Mouse (Mus musculus) lung, embryonic 16.5 days (tissue): ENCODE measurements around the gene Elf2. TPM values are rescaled to one million over a fixed set of nuclear protein-coding genes. Genes with fewer than 3 reads are reported as not detected.

Experiments
- ATAC-seq: fragments of 200-750 bp; cut with Nextera tagmentation; 2 replicates; pipeline ENCODE4 v1.8.0; 2017; ENCODE audit warnings: low read depth, mild to moderate bottlenecking, moderate library complexity
- H3K27ac ChIP-seq: fragments of 300-500 bp; sonication (generic); 2 replicates; pipeline ENCODE4 v1.5.1; 2014; ENCODE audit warnings: mild to moderate bottlenecking, control low read depth, low read length
- H3K27me3 ChIP-seq: fragments of 300-500 bp; sonication (generic); 2 replicates; pipeline ENCODE4 v1.6.1; 2014; ENCODE audit warnings: low read depth, low read length, mixed read lengths; ENCODE audit not compliant: control insufficient read depth, insufficient read depth
- H3K36me3 ChIP-seq: fragments of 300-500 bp; sonication (generic); 2 replicates; pipeline ENCODE4 v1.6.1; 2014; ENCODE audit warnings: low read length; ENCODE audit not compliant: control insufficient read depth, insufficient read depth
- H3K4me1 ChIP-seq: fragments of 300-500 bp; sonication (generic); replicated peaks from 2 replicates; pipeline ENCODE4 v1.6.1; 2014; ENCODE audit warnings: low read length, mixed read lengths; ENCODE audit not compliant: control insufficient read depth, insufficient read depth
- H3K4me2 ChIP-seq: fragments of 300-500 bp; sonication (generic); 2 replicates; pipeline ENCODE4 v1.6.1; 2014; ENCODE audit warnings: low read depth, low read length, control low read depth
- H3K4me3 ChIP-seq: fragments of 300-500 bp; sonication (generic); 2 replicates; pipeline ENCODE4 v1.5.1; 2014; ENCODE audit warnings: mild to moderate bottlenecking, low read length, control low read depth
- H3K9ac ChIP-seq: fragments of 300-500 bp; sonication (generic); 2 replicates; pipeline ENCODE4 v1.6.1; 2014; ENCODE audit warnings: low read length, control low read depth
- H3K9me3 ChIP-seq: fragments of 300-500 bp; sonication (generic); 2 replicates; pipeline ENCODE4 v1.6.1; 2016; ENCODE audit warnings: low read length; ENCODE audit not compliant: control insufficient read depth
- WGBS: fragments of 180-500 bp; shearing (Covaris S2); extraction: QIAGEN DNeasy Blood & Tissue Kit; methylation state at CpG from one replicate; pipeline ENCODE4 v1.1.7; 2014; 5-methylcytosine and 5-hydroxymethylcytosine counted together
- polyA plus RNA-seq: library from polyadenylated mRNA; unstranded; fragments of >200 nt; fragmentation: Nextera tagmentation; extraction: Ambion mirVana; gene quantifications from 2 replicates; pipeline ENCODE4 v1.2.1, GENCODE M21; 2015

Elf2 gene
- polyA plus RNA-seq, 1 experiment from 2014 or later: 68.4 TPM

DNA sequence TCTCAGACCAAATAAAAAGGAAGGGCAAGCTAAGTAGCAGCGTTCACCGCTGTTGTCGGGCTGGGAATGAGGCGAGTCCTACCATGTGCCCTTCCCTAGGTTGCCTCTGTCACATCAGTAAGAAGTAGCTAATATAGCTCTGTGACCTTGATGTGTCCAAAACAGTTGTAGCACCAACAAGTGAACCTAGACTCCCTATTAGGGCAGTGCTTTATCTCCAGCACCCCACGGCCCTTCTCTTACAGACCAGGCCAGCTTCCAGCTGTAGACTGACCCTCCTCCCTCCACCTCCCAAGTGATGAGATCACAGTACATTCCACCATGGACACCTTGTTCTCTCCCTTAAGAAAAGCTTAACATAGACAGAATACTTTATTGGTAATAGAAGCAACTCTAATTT lies 82.4 kb downstream of the Elf2 start:
- Histone ChIP-seq H3K27me3 (no peaks in the 10 kb centered on the region), H3K9me3 (no peaks in the 10 kb centered on the region), H3K4me2 (no peak overlapping the region), H3K9ac (no peak overlapping the region), H3K36me3 (peaks cover 49% of the 10 kb centered on the region), H3K4me1 (no peaks in the 10 kb centered on the region), H3K4me3 (no peak overlapping the region), H3K27ac (no peak overlapping the region)
- 90% methylated on average over 5 of the region's 5 CpGs for WGBS
- ATAC-seq: no peak

DNA sequence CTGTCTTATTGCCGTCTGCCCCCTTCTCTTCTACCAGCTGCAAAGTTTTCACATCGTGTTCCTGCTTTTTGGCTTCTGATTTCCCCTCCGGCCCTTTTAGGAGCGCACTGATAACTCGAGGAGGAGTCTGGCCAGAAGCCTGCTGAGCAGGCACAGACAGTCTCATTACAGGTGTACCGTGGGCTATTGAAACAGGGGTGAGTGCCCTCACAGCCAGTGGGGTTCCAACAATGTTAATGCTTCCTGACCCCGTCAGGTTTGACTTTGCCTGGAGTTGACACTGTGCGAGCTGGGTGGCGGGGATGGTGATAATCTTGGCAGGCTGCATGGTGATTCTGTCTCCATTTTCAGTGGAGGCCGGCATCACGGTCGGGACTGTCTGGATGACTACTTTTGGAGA lies 84.0 kb downstream of the Elf2 start:
- no peak for ATAC-seq
- Histone ChIP-seq H3K9me3 (no peaks in the 10 kb centered on the region), H3K36me3 (peaks cover 50% of the 10 kb centered on the region), H3K27ac (no peak overlapping the region), H3K27me3 (no peaks in the 10 kb centered on the region), H3K4me2 (no peak overlapping the region), H3K4me3 (no peak overlapping the region), H3K4me1 (no peaks in the 10 kb centered on the region), H3K9ac (no peak overlapping the region)
- 88% methylated on average over 12 of the region's 12 CpGs for WGBS

DNA sequence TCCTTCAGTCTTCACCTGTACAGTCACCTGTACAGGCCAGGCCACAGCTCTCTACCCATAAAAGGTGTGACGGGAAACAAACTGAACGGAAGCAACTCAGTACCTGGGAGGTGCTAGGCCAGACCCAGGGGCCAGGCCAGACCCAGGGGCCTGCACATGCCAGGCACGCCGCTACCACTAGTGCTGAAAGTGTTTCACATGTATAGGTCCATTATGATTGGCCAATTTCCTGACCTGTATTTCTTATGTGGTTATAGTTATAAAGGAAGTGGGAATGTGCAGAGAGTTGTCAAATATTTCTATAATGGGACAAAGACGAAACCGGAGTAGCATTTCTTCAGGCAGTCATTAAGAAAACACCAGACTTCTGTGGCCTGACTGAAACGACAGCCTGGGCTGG lies 85.7 kb downstream of the Elf2 start:
- H3K27ac ChIP-seq: no peak overlapping the region

DNA sequence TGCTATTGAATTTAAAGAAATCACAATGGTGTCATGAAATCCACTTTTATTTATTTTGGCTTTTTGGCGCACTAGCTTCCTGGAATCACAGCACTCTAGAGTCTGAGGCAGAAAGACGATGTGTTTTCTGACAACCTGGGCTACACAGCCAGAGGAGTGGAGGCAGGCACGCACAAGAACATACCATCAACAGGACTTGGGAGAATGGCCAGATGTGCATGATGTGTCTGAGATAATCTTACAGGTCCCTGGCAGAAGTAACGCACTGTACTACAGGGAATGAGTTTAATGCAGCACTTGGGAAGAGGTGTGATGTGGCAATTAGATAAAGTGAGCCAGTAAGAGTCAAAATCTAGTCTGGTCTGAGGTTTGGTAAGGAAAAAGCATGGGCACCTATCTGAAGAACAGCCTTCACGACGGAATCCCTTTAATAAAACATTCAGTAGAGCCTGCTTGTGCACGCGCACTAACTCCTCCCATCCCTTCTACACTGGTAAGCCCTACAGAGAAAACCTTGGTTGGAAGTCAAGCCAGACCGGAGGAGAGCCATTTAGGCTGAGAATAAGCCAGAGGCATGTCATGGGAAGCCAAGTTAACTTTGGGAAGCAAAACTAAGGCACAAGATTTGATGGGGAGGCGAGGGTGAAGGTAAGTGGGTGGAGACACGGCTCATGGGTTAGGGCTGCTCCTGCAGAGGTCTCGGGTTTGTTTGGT lies 87.6 kb downstream of the Elf2 start:
- no peak overlapping the region for H3K4me3 ChIP-seq
- H3K27ac ChIP-seq: no peak overlapping the region
- H3K4me2 ChIP-seq: no peak overlapping the region
- no peaks in the 10 kb centered on the region for H3K27me3 ChIP-seq
- H3K4me1 ChIP-seq: 0 out of 2 replicates have a peak, but pooled peaks cover 2% of the 10 kb centered on the region
- H3K9me3 ChIP-seq: no peaks in the 10 kb centered on the region
- H3K9ac ChIP-seq: no peak overlapping the region
- peaks cover 33% of the 10 kb centered on the region for H3K36me3 ChIP-seq
- ATAC-seq: no peak
- 85% methylated on average over 12 of the region's 12 CpGs for WGBS

More for the DNA sequence above, 85.7 kb downstream of the Elf2 start:
- Histone ChIP-seq H3K4me3 (no peak overlapping the region), H3K9ac (no peak overlapping the region), H3K27me3 (no peaks in the 10 kb centered on the region), H3K36me3 (peaks cover 43% of the 10 kb centered on the region), H3K4me1 (no peaks in the 10 kb centered on the region), H3K9me3 (no peaks in the 10 kb centered on the region), H3K4me2 (no peak overlapping the region)
- ATAC-seq: no peak
- 88% methylated on average over 7 of the region's 7 CpGs for WGBS

DNA sequence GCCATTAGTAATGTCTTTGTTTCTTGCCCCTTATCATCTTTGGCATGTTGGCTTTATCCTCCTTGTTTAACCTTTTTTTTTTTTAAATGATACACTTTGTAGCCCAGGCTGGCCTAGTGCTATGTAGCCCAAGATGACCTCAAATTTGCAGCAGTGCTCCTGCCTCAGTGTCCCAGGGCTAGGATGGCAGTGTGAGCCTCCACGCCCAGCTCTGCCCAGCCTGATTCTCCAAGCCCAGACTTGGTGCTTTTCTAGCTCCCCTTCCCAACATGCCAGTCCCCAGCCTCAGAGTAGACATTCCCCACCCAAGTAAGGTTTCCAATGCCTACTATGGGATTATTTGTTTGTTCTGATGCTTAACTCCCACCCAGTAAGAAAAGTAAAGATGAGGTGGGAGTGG lies 88.2 kb downstream of the Elf2 start:
- Histone ChIP-seq H3K27ac (no peak overlapping the region), H3K4me1 (0 out of 2 replicates have a peak, but pooled peaks cover 4% of the 10 kb centered on the region), H3K9me3 (no peaks in the 10 kb centered on the region), H3K9ac (no peak overlapping the region), H3K4me2 (no peak overlapping the region), H3K36me3 (peaks cover 31% of the 10 kb centered on the region), H3K4me3 (no peak overlapping the region), H3K27me3 (no peaks in the 10 kb centered on the region)
- WGBS: 94% methylated on average over 1 of the region's 1 CpGs
- no peak for ATAC-seq

DNA sequence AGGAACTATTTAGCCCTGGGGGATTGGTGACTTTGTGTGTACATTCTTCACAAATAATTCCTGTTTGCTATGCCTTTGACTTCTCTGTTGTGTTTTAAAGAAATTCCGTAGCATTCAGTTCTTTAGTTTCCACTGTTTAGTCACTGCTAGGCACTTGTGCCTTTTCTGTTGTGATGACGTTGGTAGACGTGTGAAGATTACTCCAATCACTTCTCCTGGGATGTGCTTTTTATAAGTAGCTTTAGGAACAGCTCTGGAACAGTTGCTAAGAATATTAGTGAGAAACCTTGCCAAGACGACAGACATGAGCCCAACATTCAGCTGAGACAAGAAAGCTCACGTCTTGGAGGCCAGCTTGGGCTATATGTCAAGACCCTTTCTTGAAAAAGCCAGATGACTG lies 89.4 kb downstream of the Elf2 start:
- no peak overlapping the region for H3K9ac ChIP-seq
- H3K4me2 ChIP-seq: no peak overlapping the region
- H3K27ac ChIP-seq: no peak overlapping the region
- 70% methylated on average over 5 of the region's 5 CpGs for WGBS
- 0 out of 2 replicates have a peak, but pooled peaks cover 4% of the 10 kb centered on the region for H3K4me1 ChIP-seq
- no peak for ATAC-seq
- no peaks in the 10 kb centered on the region for H3K9me3 ChIP-seq
- no peaks in the 10 kb centered on the region for H3K27me3 ChIP-seq
- H3K36me3 ChIP-seq: peaks cover 20% of the 10 kb centered on the region
- H3K4me3 ChIP-seq: no peak overlapping the region

DNA sequence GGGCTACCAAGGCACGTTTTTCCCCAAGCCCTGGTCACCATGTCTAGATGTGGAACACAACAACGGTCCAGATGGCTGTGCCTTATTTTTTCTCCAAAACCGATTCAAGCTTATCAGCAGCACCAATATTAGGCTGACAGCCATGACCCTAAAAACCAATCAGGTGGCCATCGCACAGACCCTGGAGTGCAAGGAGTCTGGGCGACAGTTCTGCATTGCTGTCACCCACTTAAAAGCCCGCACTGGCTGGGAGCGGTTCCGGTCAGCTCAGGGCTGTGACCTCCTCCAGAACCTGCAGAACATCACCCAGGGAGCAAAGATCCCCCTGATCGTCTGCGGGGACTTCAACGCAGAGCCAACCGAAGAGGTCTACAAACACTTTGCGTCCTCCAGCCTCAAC lies 90.6 kb downstream of the Elf2 start:
- whole genome bisulfite sequencing: 88% methylated on average over 13 of the region's 13 CpGs

DNA sequence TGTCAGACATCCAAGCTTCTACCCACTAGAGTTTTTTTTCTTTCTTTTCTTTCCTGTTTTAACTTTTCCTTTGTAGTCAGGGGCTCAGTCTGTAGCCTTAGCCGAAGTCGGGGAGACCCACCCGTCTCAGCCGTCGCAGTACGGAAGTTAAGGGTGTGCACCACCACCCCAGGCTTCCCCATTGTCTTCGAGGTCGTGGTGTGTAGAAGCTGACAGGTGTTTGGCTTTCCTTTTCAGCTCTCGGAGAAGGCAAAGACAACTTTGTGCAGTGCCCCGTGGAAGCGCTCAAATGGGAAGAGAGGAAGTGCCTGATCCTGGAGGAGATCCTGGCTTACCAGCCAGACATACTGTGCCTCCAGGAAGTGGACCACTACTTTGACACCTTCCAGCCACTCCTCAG lies 91.0 kb downstream of the Elf2 start:
- no peak overlapping the region for H3K9ac ChIP-seq
- no peak for ATAC-seq
- no peak overlapping the region for H3K4me3 ChIP-seq
- H3K9me3 ChIP-seq: no peaks in the 10 kb centered on the region
- H3K4me2 ChIP-seq: no peak overlapping the region
- 83% methylated on average over 11 of the region's 11 CpGs for WGBS
- peaks cover 16% of the 10 kb centered on the region for H3K36me3 ChIP-seq
- no peaks in the 10 kb centered on the region for H3K27me3 ChIP-seq
- 0 out of 2 replicates have a peak, but pooled peaks cover 4% of the 10 kb centered on the region for H3K4me1 ChIP-seq
- H3K27ac ChIP-seq: no peak overlapping the region

More for the DNA sequence above, 90.6 kb downstream of the Elf2 start:
- Histone ChIP-seq H3K27ac (no peak overlapping the region), H3K9me3 (no peaks in the 10 kb centered on the region), H3K4me1 (0 out of 2 replicates have a peak, but pooled peaks cover 4% of the 10 kb centered on the region), H3K27me3 (no peaks in the 10 kb centered on the region), H3K4me3 (no peak overlapping the region), H3K9ac (no peak overlapping the region), H3K36me3 (peaks cover 19% of the 10 kb centered on the region), H3K4me2 (no peak overlapping the region)
- no peak for ATAC-seq

DNA sequence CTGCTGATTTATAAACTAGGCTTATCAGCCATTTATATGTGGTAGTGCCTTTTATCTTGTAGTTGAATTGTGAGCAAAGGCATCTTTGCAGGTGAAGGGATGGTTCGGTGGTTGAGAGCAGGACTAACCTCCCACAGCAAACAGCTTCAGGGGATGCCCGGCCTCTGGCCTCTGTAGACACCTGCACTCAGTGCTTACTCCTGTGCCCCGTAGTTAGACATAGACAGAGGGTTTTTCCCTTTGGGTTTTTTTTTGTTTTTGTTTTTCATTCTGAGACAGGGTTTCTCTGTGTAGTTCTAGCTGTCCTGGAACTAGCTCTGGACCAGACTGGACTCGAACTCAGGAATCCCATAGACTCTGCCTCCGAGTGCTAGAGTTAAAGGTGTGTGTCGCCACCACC lies 91.9 kb downstream of the Elf2 start:
- Histone ChIP-seq H3K27me3 (no peaks in the 10 kb centered on the region), H3K9me3 (no peaks in the 10 kb centered on the region), H3K4me1 (0 out of 2 replicates have a peak, but pooled peaks cover 4% of the 10 kb centered on the region), H3K4me3 (no peak overlapping the region), H3K36me3 (peaks cover 11% of the 10 kb centered on the region), H3K9ac (no peak overlapping the region), H3K27ac (no peak overlapping the region), H3K4me2 (no peak overlapping the region)
- WGBS: 86% methylated on average over 6 of the region's 6 CpGs
- ATAC-seq: no peak
